Mouse (Mus musculus): ENCODE measurements at regions not wholly inside any gene's neighbourhood (a gene's known extent, or its start where the extent isn't known, plus 50 kb on each side); places are given as distances from the start of the nearest gene placed in this dataset.

DNA sequence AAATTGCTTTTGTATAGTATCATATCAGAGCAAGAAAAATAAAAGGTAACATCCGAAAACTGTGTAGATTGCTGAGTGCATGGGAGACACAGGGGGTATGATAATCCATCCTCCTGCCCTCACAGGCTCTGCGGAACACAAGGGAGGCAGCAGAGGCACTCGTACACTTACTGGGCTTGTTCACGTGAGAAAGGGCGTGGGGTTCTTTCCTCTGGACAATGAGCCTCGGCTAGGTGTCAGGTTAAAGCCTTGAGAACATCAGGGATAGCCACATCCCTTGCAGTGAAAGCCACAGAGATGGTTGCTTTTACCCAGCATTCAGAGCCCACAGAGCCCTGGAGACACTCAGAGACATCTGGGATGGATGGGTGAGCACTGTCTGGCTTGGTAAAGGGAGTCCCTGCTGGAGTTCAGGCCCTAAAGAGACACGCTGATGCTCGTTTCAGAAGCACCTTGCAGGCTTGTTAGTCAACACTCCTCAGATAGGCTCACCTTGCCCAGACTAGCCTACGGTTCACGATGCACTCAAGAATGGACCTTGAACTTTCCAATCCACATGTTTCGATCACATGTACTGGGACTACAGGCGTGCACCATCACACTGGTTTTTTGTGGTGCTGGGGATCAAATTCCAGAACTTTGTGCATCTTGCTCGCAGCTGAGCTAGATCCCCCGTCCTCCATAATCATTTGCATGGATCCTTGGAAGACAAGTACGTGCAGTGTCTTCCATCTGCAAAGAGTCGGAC lies 83.5 kb upstream of the Spin1 start:
- no peak for DNase-seq

DNA sequence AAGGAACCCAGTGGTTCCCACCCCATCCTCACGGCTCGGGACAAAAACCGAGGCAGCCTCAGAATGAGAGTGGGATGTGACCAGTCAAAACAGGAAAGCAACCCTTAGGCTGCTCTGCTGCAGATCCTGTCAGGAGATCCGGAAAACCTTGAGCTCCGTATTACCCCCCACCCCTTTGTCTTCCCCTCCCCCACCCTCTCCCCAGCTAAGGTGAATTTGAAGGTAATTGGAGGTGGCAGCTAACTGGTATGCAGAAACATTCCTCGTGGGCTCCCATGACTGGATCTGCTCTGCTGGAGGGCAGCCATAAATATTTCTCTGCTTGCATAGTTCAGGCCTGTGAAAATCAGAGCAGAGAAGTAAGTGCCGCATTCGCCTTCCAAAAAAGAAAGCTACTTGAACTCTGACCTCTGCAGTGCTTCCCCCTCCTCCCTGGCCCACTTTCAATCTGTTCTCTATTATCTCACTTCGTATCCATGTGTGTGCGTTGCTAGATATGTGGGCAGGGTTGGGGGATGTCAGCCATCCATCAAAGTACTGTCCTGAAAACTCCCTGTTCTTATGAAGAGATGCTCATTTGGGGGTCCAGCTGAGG lies 82.9 kb upstream of the Spin1 start:
- no peak for DNase-seq

DNA sequence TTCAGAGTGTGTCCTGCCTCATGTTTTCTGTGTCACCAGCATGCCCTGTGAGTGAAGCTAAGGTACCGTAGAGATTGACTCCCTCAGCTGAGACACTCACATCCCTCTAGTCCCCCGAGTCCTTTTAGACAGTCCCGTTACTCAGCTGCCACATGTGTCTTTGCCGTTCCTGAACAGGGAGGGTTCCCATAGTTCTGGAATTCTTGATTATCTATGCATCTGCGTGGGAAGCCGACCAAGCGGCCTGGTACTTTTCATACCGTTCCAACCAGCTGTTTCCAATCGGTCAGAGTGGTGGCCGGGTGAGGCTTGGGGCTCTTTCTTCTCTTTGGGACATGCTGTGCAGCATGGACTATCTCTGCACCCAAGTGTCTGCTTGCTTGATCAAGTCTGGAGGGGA lies 82.3 kb upstream of the Spin1 start:
- DNase-seq: no peak

DNA sequence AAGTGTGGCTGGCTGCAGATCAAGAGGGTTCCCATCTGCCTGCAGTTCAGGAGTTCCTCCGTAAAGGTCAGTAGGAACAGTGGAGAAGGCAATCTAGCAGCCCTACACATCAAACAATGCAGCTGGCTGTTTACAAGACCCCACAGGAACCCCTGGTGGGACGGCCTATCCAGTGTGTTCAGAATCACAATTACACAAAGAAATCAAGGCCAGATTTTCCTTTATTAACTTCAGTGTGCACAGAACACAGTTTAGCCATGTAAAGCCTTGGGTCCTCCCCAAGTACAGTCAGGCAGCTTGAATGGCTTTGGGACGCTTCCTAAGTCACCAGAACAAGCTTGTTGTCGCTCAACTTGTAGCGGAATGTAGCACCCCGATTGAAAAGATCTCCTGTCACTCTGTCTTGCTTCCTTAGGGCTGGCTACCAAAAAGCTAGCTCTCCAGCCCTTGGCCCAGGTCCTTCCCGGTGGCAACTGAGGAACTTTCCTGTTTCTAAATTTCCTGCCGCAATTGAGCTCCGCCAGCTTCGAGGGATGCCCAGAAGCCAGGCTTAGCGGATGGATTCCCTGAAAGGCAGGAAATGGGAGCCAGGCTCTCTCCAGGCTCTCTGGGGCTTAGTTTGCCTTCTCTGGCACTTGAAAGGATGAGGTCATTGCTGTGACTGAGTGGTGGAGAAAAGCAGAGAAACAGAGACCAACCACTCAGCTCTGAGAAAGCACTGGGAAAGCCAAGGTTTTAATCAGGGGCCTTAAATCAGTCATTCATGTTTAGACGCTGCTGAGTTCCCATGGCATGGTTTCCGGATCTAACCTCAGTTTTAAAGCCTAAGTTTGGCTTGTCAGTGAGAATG lies 78.1 kb upstream of the Spin1 start:
- DNase-seq: peak; percentile 46

DNA sequence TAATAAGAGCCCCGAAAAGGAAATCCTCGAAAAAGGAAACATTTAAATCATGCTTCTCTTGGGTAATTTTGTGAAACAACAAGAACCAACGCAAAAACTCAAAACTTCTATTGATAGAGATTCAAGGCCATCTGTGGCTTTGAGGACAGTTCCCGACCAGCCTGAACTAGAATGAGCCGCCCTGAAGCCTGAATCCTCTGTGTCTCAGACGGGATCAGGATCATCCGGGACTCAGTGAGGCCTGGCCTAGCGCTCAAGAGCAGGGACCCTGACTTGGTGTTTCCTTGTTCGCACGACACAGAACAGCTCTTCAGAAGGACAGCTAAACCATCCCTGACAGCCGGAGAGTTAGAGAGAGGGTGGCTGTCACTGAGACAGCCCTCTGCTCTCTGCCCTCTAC lies 77.4 kb upstream of the Spin1 start:
- no peak for DNase-seq

DNA sequence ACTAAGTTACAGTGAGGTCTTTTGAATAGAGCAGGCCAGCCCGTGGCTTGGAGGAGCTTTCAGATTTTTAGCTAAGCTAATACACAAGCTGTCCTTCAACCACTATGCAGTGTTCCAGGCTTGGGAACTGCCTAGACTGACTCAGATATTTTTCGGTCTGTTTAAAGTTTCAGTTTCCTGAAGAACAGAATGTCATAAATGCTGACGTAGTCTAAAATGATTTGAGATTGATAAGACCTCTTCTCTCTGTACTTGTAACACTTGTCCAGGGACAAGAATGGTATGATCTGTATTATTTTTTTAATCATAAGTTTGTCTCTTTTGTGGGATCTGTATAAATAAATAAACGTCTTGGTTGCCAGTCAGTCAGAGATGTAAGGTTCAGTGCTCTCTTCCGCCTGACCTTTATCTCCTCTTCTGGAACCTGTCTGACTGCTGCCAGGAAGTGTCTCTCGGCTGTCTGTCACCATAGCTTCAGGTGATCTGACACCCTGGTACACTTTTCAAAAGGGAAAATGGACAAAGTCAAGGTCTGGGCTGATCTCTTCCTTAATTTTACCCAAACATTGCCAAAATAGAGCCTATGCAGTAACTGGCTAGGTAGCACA lies 74.3 kb upstream of the Spin1 start:
- DNase-seq: peak; percentile 13

DNA sequence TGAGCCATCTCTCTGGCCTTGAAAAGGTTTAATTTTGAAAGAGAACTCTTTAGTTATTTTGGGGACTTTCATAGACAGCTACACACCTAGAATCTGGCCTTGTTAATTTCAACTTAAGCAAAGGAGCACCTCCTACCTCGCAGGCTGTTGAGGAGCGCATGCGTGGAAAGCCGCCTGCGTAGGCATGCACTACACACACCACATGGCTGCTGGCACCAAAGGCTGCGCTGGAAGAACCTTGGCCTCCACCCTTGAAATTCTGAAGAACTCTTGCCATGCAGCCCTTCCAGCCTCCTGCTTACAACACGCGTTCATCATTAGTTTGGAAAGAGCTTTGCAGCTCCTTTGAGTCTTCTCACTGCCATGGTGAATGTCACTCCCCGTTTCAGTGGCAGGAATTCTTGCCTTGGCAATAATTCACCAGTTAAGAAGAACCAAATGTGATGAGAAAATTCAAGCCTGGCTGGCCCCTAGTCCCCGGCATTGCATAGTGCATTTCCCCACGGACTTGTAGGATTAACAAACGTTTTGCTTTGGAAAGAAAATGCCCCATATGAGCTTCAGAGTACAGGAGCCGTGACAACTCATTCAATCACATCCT lies 62.7 kb upstream of the Spin1 start:
- DNase-seq: no peak

DNA sequence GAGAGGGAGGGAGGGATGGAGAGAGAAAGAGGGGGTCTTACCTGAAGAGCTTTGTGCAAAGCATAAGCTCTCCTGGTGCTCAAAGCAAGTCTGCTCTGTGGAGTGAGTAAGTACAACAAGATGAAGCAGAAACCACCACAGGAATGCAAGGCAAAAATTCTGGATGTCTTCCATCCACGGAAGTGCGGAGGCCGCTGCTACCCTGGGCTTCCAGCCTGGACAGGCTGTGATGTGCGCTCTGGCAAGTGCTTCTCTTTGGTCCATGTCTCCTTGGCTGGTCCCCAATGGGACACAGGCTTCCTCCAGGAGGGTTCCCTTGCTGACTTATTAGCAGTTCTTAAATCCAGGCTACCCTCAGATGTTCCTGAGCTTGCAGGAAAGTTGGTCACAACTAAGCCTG lies 61.7 kb upstream of the Spin1 start:
- no peak for DNase-seq

DNA sequence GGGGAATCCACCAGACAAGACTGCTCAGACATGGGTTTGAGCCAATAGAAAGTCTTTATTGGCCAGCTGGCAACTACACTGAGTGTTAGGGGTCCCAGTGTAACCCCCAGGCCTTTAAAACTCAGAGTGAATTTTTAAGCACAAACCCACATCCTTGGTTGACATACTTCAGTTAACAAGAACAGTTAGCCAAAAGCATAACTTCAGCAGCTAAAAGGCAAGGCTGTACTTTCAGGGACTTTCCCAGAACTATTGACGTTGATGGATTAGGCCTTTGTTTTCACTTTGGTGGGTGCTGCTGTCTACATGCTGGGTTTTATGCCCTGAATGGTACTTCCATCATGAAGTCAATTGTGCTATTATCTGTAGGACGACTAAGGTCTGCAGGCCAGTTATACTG lies 59.6 kb upstream of the Spin1 start:
- no peak for DNase-seq

DNA sequence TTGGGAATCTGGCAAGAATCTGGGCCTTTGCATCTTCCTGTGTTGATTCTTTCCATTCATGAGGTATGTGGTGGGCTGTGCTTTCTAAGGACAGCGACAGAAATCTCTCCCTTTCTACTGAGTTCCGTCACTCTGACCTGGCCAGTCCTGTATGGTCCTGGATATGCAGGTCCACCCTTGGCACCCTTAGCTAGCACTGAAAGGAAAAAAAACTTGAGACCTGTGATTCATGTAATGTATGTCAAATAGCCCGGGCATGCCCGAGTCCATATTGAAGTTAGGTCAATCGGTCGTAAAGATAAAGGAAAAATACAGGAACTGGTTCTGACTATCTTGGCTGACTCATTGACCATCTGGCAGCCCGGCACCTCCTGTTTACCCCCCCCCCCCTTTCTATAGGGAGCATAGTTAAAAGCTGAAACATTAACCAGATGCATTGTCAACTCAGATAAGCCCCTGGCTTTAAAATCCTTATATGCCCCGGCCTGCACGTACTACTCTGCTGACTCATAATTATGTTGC lies 57.7 kb upstream of the Spin1 start:
- no peak for DNase-seq
